Mouse (Mus musculus): ENCODE results near the gene Prss57. TPM values are rescaled to one million over a fixed set of nuclear protein-coding genes. Genes with fewer than 3 reads are reported as not detected.

Prss57 gene
- polyA plus RNA-seq, 1 experiment, result 1.00 TPM

DNA sequence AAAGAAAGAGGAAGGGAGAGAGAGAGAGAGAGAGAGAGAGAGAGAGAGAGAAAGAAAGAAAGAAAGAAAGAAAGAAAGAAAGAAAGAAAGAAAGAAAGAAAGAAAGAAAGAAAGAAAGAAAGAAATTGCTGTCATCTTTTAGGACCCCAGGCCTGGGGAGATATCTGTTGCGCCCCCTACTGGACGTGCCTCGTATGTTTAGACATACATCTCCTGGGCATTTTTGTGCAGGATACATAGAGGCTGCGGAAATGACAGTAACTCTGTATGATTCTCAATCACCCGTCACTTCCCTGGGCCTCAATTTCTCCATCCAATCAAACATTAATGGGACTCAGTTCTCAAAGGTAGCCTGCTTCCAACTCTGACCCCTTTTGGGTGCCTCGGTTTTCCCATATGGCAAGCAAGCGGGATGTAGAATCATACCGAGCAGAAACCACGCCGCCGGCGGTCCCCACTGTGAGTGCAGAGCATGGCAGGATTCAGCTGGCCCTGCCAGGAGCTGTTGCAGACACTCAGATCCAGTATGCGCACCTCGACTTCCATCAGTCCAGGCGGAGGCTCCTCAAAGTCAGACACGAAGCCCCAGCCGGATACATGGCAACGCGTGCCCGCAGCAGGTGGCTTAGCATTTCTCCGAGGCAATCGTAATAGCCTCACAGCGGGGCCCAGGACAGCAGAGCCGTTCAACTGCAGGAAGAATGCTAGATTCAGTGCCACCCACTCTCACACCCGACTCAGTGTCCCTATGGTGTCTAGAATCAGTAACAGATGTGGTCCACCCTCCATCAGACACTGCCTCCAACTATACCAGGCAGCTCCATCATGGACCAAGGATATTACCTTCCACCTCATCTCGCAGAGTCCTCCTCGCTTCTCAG, 6.6 kb downstream of the Prss57 start:
- DNase-seq (ENCODE audit: extremely low spot score in 1 of 2, low spot score in 1 of 2), result peak in 1 of 2 experiments; percentile 55

DNA sequence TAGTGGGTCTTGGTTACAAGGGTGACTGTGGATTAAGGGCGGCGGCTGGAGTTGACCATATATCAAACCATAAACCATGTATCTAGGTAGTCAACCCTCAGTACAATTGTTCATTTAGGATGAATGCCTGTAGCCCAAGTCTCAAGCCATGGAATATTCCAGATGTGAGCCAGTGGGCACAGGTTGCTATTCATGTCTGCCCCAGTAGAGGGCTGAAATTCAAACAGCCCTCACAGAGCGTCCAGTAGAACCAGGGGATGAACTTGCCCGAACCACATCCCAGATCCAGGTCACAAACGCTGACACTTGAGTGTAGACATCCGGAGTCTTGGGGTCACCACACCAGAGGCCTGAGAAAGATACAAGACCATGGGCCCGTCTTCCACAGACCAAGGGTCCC, 7.7 kb downstream of the Prss57 start:
- DNase-seq (ENCODE audit: extremely low spot score in 1 of 2, low spot score in 1 of 2), result no peak

DNA sequence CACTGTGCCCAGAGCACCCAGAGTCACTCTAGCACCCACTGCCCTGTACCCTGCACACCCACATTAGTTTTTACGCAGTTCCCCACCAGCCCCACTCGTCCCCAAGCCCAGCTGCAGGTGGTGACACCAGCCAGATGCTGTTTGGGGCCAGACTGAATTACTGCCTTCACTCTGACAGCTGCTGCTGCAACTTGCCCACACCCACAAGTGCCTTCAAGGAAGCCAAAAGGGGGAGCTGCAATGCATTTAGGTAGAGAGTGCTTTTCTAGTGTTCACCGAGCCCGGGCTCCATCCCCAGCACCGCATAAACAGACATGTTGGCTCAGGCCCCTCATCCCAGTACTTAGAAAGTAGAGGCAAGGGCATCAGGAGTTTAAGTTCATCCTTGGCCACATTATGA, 8.8 kb downstream of the Prss57 start:
- no peak for DNase-seq (ENCODE audit: extremely low spot score in 1 of 2, low spot score in 1 of 2)

DNA sequence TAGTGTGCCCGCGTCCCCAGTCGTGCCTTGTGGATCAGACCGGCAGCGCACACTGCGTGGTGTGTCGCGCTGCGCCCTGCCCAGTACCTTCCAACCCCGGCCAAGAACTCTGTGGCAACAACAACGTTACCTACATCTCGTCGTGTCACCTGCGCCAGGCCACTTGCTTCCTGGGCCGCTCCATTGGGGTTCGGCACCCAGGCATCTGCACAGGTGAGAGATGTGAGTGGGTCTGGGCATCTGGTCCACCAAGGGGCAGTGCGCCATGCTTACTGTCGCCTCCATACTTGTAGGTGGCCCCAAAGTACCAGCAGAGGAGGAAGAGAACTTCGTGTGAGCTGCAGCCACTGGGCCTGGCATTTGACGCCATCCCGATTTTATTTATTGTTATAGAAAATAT, 9.6 kb downstream of the Prss57 start:
- DNase-seq (ENCODE audit: extremely low spot score in 1 of 2, low spot score in 1 of 2), result no peak

DNA sequence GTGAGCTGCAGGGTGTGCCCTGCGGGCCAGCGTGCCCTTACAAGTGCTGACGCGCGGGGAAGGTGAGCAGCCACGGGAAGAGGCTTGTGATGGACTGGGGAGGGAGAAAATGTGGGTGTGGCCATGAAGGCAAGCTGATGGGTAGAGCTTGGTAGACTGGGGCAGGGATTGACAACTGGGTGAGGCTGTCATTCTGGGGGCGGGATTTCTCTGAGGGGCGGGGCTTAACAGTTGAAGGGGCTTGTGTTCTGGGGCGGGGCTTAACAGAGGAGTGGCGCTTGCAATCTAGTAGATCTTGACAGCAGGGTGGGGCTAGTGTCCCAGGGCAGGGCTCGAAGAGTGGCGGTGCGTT, 10.1 kb downstream of the Prss57 start:
- peak in 1 of 2 experiments; percentile 75 for DNase-seq (ENCODE audit: extremely low spot score in 1 of 2, low spot score in 1 of 2)

DNA sequence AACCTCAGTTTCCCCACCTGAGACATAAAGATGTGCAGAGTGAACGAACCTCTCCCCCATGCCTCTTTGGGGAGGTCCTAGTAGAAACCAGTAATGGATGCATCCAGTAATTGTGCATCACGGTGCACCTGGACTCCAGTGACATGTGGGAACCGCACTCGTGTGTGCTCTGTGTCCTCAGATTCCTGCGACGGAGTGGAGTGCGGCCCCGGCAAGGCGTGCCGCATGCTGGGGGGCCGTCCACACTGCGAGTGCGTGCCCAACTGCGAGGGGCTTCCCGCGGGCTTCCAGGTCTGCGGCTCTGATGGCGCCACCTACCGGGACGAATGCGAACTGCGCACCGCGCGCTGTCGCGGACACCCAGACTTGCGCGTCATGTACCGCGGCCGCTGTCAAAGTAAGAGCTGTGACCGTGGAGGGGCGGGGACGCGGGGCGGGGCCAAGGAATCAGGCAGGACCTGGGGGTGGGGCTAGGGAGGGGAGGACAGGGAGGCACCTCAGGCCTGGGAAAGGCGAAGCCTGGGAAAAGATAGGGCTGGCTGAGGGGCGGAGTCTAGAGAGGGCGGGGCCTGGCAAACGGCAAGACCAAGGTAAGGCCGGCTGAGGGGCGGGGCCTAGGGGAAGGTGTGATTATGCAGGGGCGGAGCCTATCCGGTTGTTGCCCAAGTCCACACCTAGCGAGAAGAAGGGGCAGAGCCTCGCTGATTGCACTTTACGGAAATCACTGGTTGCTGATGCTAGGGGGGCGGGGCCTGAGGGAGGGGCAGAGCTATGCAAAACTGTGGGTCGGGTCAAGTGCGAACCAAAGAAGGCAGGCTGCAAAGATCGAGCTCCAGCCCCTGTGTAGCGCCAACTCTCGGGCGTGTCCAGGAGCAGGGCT, 10.7 kb downstream of the Prss57 start:
- peak; percentile 95 to 97 for DNase-seq (ENCODE audit: extremely low spot score in 1 of 2, low spot score in 1 of 2)

DNA sequence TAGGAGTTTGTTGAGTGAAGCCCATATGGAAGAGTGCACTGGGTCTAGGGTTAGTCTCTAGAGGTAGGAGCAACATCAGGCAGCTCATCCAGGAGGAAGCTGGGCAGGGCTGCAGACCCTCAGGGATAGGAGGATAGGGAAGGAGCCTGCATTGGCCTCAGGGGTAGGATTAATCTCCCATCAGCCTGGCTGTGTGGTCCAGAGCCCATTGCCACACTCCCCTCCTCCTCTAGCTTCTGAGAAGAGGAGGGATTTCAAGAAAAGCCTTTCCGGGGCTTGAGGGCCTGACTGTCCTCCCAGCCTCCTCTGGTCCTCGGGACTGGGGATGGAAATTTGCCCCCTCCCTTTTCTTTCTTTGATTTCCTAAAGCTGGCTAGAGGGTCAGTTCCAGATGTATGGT, 11.6 kb downstream of the Prss57 start:
- DNase-seq (ENCODE audit: extremely low spot score in 1 of 2, low spot score in 1 of 2), result no peak

DNA sequence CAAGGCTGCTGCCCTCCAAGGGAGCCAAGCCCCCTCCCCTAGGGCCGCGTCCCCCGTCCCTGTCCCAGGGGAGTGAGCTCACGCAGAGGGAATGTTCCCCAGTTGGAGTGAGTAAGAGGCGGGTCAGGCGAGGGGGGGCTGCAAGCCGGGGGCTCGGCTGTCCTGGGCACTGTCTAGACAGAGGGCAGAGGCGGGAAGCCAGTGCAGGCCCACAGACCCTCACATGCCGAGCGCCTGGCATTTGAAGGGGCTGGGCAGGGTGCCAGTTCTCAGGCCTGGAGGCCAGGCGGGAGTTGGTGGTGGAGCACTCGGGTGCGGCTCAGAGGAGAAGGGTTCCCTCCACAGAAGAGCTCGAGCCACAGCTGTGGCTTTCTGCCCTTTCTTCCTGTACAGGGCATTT, 12.8 kb downstream of the Prss57 start:
- DNase-seq (ENCODE audit: extremely low spot score in 1 of 2, low spot score in 1 of 2), result no peak

DNA sequence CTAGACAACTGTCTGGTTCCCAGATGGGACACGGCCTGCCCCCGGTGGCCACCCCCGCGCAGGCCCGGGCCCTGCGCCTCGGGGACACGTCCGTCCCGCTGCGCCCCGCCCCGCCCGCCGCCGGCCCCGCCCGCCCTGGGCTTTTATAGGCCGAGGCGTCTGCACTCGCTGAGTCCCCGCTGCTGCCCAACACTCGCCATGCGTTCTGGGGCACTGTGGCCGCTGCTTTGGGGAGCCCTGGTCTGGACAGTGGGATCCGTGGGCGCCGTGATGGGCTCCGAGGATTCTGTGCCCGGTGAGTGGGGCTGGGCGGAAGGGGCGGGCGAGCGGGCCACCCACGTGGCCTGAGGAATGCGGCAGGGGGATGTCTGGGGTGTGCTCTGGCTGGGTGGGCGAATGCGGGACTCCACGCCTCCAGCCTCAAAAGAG, 13.6 kb downstream of the Prss57 start, which contains the start of gene Fstl3:
Gene Fstl3, plus strand, starts transcription at position 170 of the 429 bp plus-strand sequence.
- no peak for DNase-seq (ENCODE audit: extremely low spot score in 1 of 2, low spot score in 1 of 2)

DNA sequence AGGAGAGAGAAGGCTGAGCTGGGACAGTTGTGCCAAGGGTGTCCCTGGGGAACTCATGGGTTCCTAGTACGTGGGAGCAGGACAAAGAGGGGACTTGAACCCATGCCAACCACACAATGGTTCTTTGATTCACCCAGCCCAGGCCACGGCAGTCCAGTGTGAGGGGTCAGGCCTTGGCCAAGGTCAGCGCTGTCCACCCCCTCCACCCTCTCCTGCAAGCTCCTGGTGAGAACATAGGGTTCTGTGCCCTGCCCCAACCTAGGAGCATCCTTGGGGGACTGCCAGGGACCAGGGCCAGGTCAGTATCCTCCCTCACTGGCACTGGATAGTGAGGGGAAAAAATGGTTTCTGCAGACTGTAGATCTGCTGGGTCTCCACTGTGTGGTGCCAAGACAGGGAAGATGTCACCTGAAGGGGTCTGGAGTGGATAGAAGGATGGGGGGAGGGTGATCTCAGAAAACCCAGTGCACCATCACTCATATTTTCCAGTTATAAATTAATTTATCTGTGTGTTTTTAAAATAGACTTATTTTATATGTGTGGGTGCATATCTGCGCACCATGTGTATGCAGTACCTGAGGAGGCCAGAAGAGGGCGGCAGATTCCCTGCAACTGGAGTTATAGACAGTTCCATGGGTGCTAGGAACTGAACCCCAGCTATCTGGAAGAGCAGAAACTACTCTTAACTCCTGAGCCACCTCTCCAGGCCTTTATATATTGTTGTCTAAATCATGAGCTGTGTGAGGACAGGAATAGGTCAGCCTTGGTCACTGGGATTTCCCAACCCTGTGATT, 16.1 kb downstream of the Prss57 start:
- DNase-seq (ENCODE audit: extremely low spot score in 1 of 2, low spot score in 1 of 2), result no peak

DNA sequence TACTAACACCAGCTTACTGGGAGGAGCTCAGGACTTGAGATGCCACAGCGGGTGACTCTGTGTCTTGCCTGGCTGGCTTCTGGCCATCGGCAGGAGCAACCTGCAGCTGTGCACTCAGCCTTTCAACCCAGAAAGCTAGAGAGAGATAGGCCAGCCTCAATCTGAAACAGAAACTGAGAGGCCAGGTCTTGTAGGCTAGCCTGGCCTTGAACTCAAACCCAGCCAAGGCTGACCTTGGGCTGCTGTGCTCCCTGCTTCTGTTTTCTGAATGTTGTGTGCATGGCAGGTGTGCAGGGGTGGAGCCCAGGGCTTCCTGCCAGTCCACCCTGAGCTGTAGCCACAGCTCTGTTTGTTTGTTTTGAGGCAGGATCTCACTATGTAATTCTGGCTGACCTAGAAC, 17.6 kb downstream of the Prss57 start:
- no peak for DNase-seq (ENCODE audit: extremely low spot score in 1 of 2, low spot score in 1 of 2)

DNA sequence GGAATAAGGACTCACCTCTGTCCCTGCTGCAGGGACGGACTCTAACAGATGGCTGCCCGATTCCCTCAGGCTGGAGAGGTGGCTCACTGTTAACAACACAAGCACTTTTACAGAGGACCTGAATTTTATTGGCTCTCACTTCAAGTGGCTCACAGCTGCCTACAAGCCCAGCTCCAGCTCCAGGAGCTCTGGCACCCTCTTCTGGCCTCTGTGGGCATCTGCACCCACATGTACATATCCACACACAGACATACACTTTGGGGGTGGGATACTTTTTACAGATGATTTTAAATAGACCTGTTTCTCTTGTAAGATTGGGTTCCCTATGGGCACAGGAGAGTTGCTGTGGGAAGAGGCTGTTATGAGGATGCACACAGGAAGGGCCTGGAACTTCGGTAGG, 18.4 kb downstream of the Prss57 start:
- DNase-seq (ENCODE audit: extremely low spot score in 1 of 2, low spot score in 1 of 2), result no peak

DNA sequence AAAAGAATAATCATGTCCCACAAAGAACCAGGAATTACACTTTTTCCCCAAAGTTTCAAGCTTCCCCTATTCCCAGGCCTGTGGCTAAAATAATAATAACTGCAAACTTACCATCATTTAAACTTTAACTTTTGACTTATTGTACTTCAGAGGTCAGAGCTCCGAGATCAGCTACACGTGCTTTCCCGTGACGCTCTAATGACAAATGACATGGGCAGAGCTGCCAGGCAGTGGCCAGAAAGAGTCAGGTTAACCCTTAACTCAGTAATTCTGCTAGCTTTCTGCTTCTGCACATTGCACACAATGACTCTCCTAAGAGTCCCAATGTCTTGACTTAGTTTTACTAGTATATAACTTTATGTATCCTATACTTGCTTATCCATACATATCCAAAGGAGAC, 21.4 kb downstream of the Prss57 start:
- no peak for DNase-seq (ENCODE audit: extremely low spot score in 1 of 2, low spot score in 1 of 2)

DNA sequence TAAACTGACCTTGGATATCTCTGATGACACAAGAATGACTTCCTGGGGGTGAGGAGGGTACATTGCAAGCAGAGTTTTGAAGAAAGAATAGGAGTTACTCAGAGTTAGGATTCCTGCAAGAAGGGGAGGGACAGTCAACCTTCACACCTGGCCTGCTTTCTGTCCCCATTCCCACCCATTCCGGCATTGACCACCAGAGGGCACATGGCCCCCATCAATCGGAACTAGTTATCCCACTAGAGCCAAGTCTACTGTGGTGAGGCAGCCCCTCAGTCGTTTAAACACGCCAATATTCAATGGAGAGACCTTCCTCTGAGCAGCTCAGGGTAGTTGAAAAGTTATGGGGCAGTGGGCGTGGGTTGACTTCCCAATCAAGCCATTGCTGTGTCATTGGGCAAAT, 22.4 kb downstream of the Prss57 start:
- peak in 1 of 2 experiments; percentile 84 for DNase-seq (ENCODE audit: extremely low spot score in 1 of 2, low spot score in 1 of 2)

DNA sequence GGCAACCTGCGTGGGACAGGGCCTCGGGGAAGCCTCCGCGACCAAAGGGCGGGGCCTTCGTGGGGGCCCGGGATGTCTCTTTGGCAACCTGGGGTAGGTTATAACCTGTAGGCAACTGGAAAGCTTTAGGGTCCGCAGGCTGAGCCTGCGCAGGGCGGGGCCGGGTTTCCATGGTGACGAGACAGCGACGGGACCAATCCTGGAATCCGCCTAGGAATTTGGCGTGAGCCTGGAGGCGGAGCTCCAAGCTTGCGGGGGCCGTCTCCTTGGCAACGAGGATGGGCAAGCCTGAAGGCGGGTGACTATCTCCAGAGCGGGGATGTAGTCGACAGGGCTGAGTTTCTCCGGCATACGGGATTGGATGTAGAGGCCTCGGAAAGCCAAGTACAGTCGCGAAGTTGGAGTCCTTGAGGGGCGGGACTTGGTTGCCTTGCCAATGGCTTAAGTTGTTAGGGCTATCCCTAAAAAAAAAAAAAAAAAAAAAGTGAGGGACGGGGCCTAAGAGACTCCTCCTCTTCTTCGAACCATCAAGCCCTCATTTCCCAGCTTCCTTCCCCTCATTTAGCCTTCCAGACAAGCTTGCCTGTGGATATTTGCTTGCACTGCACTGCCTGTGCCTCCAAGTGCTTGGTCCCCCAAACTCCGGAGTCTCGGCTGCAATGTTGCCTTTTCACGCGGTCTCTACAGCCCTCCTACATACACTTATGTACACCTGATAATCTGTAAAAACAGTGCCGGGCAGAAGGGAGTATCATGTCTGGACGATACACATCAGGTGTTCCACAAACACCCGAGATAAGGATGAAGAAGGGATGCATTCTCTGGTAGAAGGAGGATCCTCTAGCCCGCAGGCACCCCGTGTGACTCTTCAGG, 23.2 kb downstream of the Prss57 start:
- DNase-seq (ENCODE audit: extremely low spot score in 1 of 2, low spot score in 1 of 2), result peak; percentile 95 to 97

DNA sequence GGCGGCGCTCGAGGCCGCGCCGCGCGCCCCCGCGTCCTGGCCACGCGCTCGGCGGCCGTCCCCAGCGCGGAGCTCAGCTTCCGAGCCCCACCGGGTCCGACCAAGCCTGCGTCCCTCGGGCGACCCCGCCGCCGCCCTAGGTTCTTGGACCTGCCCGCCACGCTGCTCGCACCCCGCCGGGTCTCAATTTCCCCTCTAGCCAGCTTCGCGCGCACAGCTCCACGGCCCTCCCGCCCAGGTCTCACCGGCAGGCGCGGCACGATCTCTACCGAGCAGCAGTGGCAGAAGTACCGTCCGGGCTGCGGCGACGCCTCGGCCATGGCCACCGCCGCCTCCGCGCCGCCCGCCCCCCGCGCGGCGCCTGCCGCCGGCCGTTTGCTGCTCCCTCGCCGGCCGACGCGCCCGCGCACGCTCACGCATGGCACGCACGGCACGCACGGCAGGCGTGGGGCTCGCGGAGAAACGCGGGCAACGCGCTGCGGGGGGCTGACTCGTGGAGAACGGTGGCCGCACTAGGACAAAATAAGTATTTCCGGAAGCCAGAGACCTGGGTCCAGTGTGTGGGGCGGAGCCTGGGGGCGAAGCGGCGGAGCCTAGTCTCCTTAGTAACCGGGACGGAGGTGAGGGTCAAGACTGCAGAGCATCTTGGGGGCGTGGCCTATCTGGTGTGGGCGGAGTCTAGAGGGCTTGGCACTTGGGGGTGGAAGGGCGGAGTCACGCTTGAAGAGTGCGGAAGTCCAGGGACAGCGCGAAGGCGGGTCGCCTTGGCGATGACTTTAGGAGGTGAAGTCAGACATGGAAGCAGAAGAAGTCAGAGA, 24.0 kb downstream of the Prss57 start, which contains the start of gene Rnf126:
Gene Rnf126, minus strand, starts transcription at position 445 of the 818 bp plus-strand sequence.
- DNase-seq (ENCODE audit: extremely low spot score in 1 of 2, low spot score in 1 of 2), result peak; percentile 98 to 99

DNA sequence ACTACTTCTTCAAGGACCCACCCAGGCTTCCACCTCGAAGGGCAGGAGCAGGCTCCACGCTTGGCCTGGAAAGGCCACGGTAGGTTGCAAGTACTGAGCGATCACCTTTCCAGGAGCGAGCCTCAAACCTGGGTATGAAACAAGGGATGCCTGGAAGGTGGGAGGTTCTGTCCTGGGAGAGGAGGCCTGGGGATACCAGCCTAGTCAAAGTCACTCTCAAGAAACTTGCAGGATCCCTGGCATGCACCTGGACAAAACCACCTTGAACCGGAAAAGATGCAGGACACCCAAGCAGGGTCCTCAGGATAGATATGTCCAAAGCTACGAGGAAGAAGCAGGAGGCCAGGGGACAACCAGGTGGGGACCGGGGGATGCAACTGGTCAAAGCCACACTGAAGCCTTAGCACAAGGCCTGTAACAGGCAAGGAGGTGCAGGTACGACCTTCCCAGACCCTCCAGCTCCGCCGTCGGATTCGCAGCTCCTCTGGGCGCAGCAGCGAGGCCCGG, 24.7 kb downstream of the Prss57 start:
- DNase-seq (ENCODE audit: extremely low spot score in 1 of 2, low spot score in 1 of 2), result no peak

DNA sequence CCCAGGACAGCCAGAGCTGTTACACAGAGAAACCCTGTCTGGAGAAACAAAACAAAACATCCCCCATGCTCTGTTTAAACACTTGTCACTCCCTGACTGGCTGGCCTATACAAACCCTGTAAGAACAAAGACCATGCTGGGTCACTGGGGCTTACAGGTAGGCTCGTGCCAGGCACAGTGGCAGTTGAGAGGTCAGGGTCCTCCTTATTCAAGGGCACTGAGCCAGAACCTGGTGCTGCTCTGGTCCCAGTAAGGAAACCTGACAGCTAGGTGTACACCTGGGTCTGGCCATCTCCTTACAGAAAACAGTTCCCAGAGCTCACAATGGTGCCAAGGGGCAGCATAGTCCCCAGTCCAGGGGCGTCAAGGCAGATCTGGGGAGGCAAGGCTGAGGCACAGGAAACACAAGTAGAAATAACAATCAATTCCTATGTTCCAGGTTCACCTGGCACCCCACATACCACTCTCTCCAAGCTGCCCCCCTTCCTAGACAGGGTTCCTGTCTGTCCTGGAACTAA, 25.5 kb downstream of the Prss57 start:
- DNase-seq (ENCODE audit: extremely low spot score in 1 of 2, low spot score in 1 of 2), result no peak

Measured in frontal cortex, adult 2 months (tissue).